Mouse (Mus musculus) lung, adult 2 months (tissue): Measurements from ENCODE around the gene Ints11.

ENCODE experiments used
- CTCF ChIP-seq: fragments of 200-500 bp; IDR thresholded peaks from 2 replicates; pipeline ENCODE4 v1.5.1; 2011; ENCODE audit warnings: mild to moderate bottlenecking, low read length, control low read depth; ENCODE audit not compliant: insufficient read depth
- POLR2A ChIP-seq: fragments of 200-500 bp; IDR thresholded peaks from 2 replicates; pipeline ENCODE4 v1.6.1; 2011; ENCODE audit warnings: low read depth, mild to moderate bottlenecking, control low read depth, low read length, borderline replicate concordance; ENCODE audit errors: extremely low read depth

GRCm38 (mm10) chr4:155854991-155855390 is 14.4 kb upstream of the Ints11 start:
- peak; percentile 15; the same call in 1 of the 2 replicates for TF ChIP-seq POLR2A
- TF ChIP-seq CTCF = no peak
